Mouse (Mus musculus) lung, postnatal 0 days (tissue): ENCODE measurements at regions not wholly inside any gene's neighbourhood (a gene's known extent, or its start where the extent isn't known, plus 50 kb on each side); places are given as distances from the start of the nearest gene placed in this dataset.

ENCODE experiments used
- ATAC-seq: fragments of 200-750 bp; cut with Nextera tagmentation; 2 replicates; pipeline ENCODE4 v1.8.0; 2017; ENCODE audit warnings: moderate library complexity
- DNase-seq: peaks from one replicate; pipeline ENCODE4 v3.0.0-alpha.2; 2016; ENCODE audit warnings: low spot score
- H3K27ac ChIP-seq: fragments of 300-500 bp; sonication (generic); 2 replicates; pipeline ENCODE4 v1.5.1; 2014; ENCODE audit warnings: antibody characterized with exemption, mild to moderate bottlenecking, low read length, mixed read lengths
- H3K27me3 ChIP-seq: fragments of 300-500 bp; sonication (generic); replicated peaks from 2 replicates; pipeline ENCODE4 v1.6.1; 2014; ENCODE audit warnings: low read length, mixed read lengths; ENCODE audit not compliant: insufficient read depth
- H3K36me3 ChIP-seq: fragments of 300-500 bp; sonication (generic); 2 replicates; pipeline ENCODE4 v1.6.1; 2014; ENCODE audit warnings: low read length, mixed read lengths; ENCODE audit not compliant: insufficient read depth
- H3K4me1 ChIP-seq: fragments of 300-500 bp; sonication (generic); 2 replicates; pipeline ENCODE4 v1.6.1; 2014; ENCODE audit warnings: antibody characterized with exemption, low read depth, low read length, mixed read lengths; ENCODE audit not compliant: insufficient read depth
- H3K4me2 ChIP-seq: fragments of 300-500 bp; sonication (generic); replicated peaks from 2 replicates; pipeline ENCODE4 v1.6.1; 2014; ENCODE audit warnings: low read depth, mild to moderate bottlenecking, low read length, moderate library complexity, mixed read lengths
- H3K4me3 ChIP-seq: fragments of 300-500 bp; sonication (generic); 2 replicates; pipeline ENCODE4 v1.5.1; 2014; ENCODE audit warnings: low read depth, low read length
- H3K9ac ChIP-seq: fragments of 300-500 bp; sonication (generic); replicated peaks from 2 replicates; pipeline ENCODE4 v1.6.1; 2014; ENCODE audit warnings: low read depth, mild to moderate bottlenecking
- H3K9me3 ChIP-seq: fragments of 300-500 bp; sonication (generic); 2 replicates; pipeline ENCODE4 v1.6.1; 2016; ENCODE audit warnings: low read length, mixed read lengths
- CTCF ChIP-seq: IDR thresholded peaks from 2 replicates; pipeline ENCODE4 v1.5.1; 2016; ENCODE audit warnings: antibody characterized with exemption, mild to moderate bottlenecking
- EP300 ChIP-seq: IDR thresholded peaks from 2 replicates; pipeline ENCODE4 v1.6.1; 2016; ENCODE audit warnings: antibody characterized with exemption, mild to moderate bottlenecking, control low read depth
- WGBS: fragments of 180-500 bp; shearing (Covaris S2); extraction: QIAGEN DNeasy Blood & Tissue Kit; methylation state at CpG from one replicate; pipeline ENCODE4 v1.1.7; 2014; 5-methylcytosine and 5-hydroxymethylcytosine counted together

- H3K27ac ChIP-seq, result no peak overlapping the region
- H3K9ac ChIP-seq, result no peak overlapping the region
- no peak for DNase-seq
These were observed 100.2 kb upstream of the Dock1 start for GRCm38 (mm10) chr7:134570176-134570810.

GRCm38 (mm10) chr7:134581746-134582145 is 88.7 kb upstream of the Dock1 start:
- Histone ChIP-seq H3K27ac (no peak overlapping the region), H3K9me3 (no peaks in the 10 kb centered on the region), H3K27me3 (no peaks in the 10 kb centered on the region), H3K4me1 (no peaks in the 10 kb centered on the region), H3K4me2 (no peak overlapping the region), H3K9ac (no peak overlapping the region), H3K4me3 (no peak overlapping the region), H3K36me3 (no peaks in the 10 kb centered on the region)
- no peak for ATAC-seq
- no peak for TF ChIP-seq CTCF
- TF ChIP-seq EP300, result no peak
- no peak for DNase-seq

More at GRCm38 (mm10) chr7:134570176-134570810, 100.2 kb upstream of the Dock1 start:
- TF ChIP-seq EP300 (no peak), CTCF (no peak)
- Histone ChIP-seq H3K4me2 (no peak overlapping the region), H3K4me3 (no peak overlapping the region), H3K4me1 (no peaks in the 10 kb centered on the region), H3K36me3 (no peaks in the 10 kb centered on the region), H3K9me3 (no peaks in the 10 kb centered on the region), H3K27me3 (no peaks in the 10 kb centered on the region)
- no peak for ATAC-seq
- WGBS, result 77% methylated on average over 5 of the region's 5 CpGs

GRCm38 (mm10) chr7:134585478-134585877 is 85.0 kb upstream of the Dock1 start:
- Histone ChIP-seq H3K27me3 (no peaks in the 10 kb centered on the region), H3K9me3 (no peaks in the 10 kb centered on the region), H3K4me3 (no peak overlapping the region), H3K36me3 (no peaks in the 10 kb centered on the region), H3K4me2 (no peak overlapping the region), H3K4me1 (0 out of 2 replicates have a peak, but pooled peaks cover 3% of the 10 kb centered on the region), H3K9ac (no peak overlapping the region), H3K27ac (no peak overlapping the region)
- 81% methylated on average over 5 of the region's 5 CpGs for WGBS
- DNase-seq (no peak), ATAC-seq (no peak)
- TF ChIP-seq EP300 (no peak), CTCF (no peak)

GRCm38 (mm10) chr7:134586990-134587389 is 83.5 kb upstream of the Dock1 start:
- H3K27me3 ChIP-seq, result no peaks in the 10 kb centered on the region
- no peak overlapping the region for H3K9ac ChIP-seq
- H3K27ac ChIP-seq, result no peak overlapping the region
- H3K4me3 ChIP-seq, result no peak overlapping the region
- no peaks in the 10 kb centered on the region for H3K9me3 ChIP-seq
- TF ChIP-seq CTCF, result no peak
- TF ChIP-seq EP300, result no peak
- WGBS, result 89% methylated on average over 6 of the region's 6 CpGs
- DNase-seq (no peak), ATAC-seq (no peak)
- H3K4me2 ChIP-seq, result no peak overlapping the region
- 0 out of 2 replicates have a peak, but pooled peaks cover 3% of the 10 kb centered on the region for H3K4me1 ChIP-seq
- H3K36me3 ChIP-seq, result no peaks in the 10 kb centered on the region

GRCm38 (mm10) chr7:134607886-134608285 is 62.6 kb upstream of the Dock1 start:
- DNase-seq (no peak), ATAC-seq (no peak)
- no peak overlapping the region for H3K4me3 ChIP-seq
- H3K4me2 ChIP-seq, result no peak overlapping the region
- TF ChIP-seq EP300 (no peak), CTCF (no peak)
- 39% methylated on average over 3 of the region's 3 CpGs for WGBS
- no peaks in the 10 kb centered on the region for H3K36me3 ChIP-seq
- no peaks in the 10 kb centered on the region for H3K27me3 ChIP-seq
- H3K9me3 ChIP-seq, result no peaks in the 10 kb centered on the region
- no peak overlapping the region for H3K27ac ChIP-seq
- no peaks in the 10 kb centered on the region for H3K4me1 ChIP-seq
- H3K9ac ChIP-seq, result no peak overlapping the region

- Histone ChIP-seq H3K4me3 (no peak overlapping the region), H3K36me3 (no peaks in the 10 kb centered on the region), H3K27me3 (no peaks in the 10 kb centered on the region), H3K4me1 (no peaks in the 10 kb centered on the region), H3K4me2 (no peak overlapping the region), H3K9me3 (no peaks in the 10 kb centered on the region), H3K9ac (no peak overlapping the region), H3K27ac (no peak overlapping the region)
- no peak for DNase-seq
- 69% methylated on average over 2 of the region's 2 CpGs for WGBS
- no peak for ATAC-seq
- TF ChIP-seq CTCF (no peak), EP300 (no peak)
These were observed 60.3 kb upstream of the Dock1 start for GRCm38 (mm10) chr7:134610159-134610558.

- no peak for DNase-seq
- no peaks in the 10 kb centered on the region for H3K36me3 ChIP-seq
- no peak overlapping the region for H3K27ac ChIP-seq
- no peaks in the 10 kb centered on the region for H3K27me3 ChIP-seq
- no peaks in the 10 kb centered on the region for H3K4me1 ChIP-seq
- WGBS, result 58% methylated on average over 9 of the region's 9 CpGs
- ATAC-seq, result no peak
- no peak overlapping the region for H3K9ac ChIP-seq
- H3K4me3 ChIP-seq, result no peak overlapping the region
- TF ChIP-seq CTCF (no peak), EP300 (no peak)
- no peak overlapping the region for H3K4me2 ChIP-seq
- no peaks in the 10 kb centered on the region for H3K9me3 ChIP-seq
These were observed 59.1 kb upstream of the Dock1 start for GRCm38 (mm10) chr7:134611371-134611770.
